Mouse (Mus musculus) heart, postnatal 10 days (tissue): Measurements from ENCODE around the gene Fkbp15. TPM values are rescaled to one million over a fixed set of nuclear protein-coding genes. Genes with fewer than 3 reads are reported as not detected.

Experiments
- DNase-seq, 2 experiments: peaks; one replicate each; pipeline ENCODE4 v3.0.0; 2021
- intact Hi-C: fragments of 180-260 bp; cut with DNase I; formaldehyde crosslinking; loops from one replicate; pipeline ENCODE4 v1.15.1; 2025
- total RNA-seq, 2 experiments: library from RNA; stranded (reverse); gene quantifications; 2 replicates each; pipeline ENCODE4 v1.2.3; 2021

The Fkbp15 gene
- total RNA-seq, 2 experiments from 2014 or later, result 25.5 to 25.8 TPM

- DNase-seq, result no peak
- intact Hi-C loops, result no loop called here
Observed at GRCm38 (mm10) chr4:62373668-62374067, 13.3 kb upstream of the Fkbp15 start.

GRCm38 (mm10) chr4:62372818-62373520 lies 12.6 kb upstream of the Fkbp15 start:
- intact Hi-C loops, result no loop called here

GRCm38 (mm10) chr4:62372410-62372809 lies 12.1 kb upstream of the Fkbp15 start:
- no peak for DNase-seq
- intact Hi-C loops, result no loop called here

More at GRCm38 (mm10) chr4:62372818-62373520, 12.6 kb upstream of the Fkbp15 start:
- DNase-seq, result no peak

GRCm38 (mm10) chr4:62369091-62369490 lies 8.7 kb upstream of the Fkbp15 start:
- intact Hi-C loops, result no loop called here
- no peak for DNase-seq

GRCm38 (mm10) chr4:62367586-62367985 lies 7.2 kb upstream of the Fkbp15 start:
- intact Hi-C loops, result no loop called here
- DNase-seq, result no peak

- intact Hi-C loops, result no loop called here
- DNase-seq, result no peak
Observed at GRCm38 (mm10) chr4:62366291-62366690, 5.9 kb upstream of the Fkbp15 start.

GRCm38 (mm10) chr4:62364299-62364698 lies 4.0 kb upstream of the Fkbp15 start:
- intact Hi-C loops, result loop anchor here (5.0 kb wide), 1 partner anchor 153 kb away; the partner anchor contains the start of gene Alad

GRCm38 (mm10) chr4:62362437-62362836 lies 2.1 kb upstream of the Fkbp15 start:
- no peak for DNase-seq
- intact Hi-C loops, result loop anchor here (5.0 kb wide), 1 partner anchor 155 kb away; the partner anchor contains the start of gene Alad

More at GRCm38 (mm10) chr4:62364299-62364698, 4.0 kb upstream of the Fkbp15 start:
- DNase-seq, result no peak

GRCm38 (mm10) chr4:62361997-62362396 lies 1.6 kb upstream of the Fkbp15 start:
- intact Hi-C loops, result loop anchor here (2.0 to 5.0 kb wide), 2 partner anchors 45 to 155 kb away; partner anchors contain the start of gene Alad
- no peak for DNase-seq

GRCm38 (mm10) chr4:62361571-62361970 lies 1.2 kb upstream of the Fkbp15 start:
- intact Hi-C loops, result loop anchor here (2.0 to 5.0 kb wide), 2 partner anchors 45 to 156 kb away; partner anchors contain the start of gene Alad

GRCm38 (mm10) chr4:62360805-62361455 lies 582 bp upstream of the Fkbp15 start:
- intact Hi-C loops, result loop anchor here (2.0 to 5.0 kb wide), 2 partner anchors 46 to 156 kb away; partner anchors contain the start of gene Alad
- peak in 1 of 2 experiments; percentile 34 for DNase-seq

More at GRCm38 (mm10) chr4:62361571-62361970, 1.2 kb upstream of the Fkbp15 start:
- no peak for DNase-seq

- intact Hi-C loops, result no loop called here
Observed at GRCm38 (mm10) chr4:62359256-62359775, 1.0 kb downstream of the Fkbp15 start.

GRCm38 (mm10) chr4:62357631-62358148 lies 2.7 kb downstream of the Fkbp15 start:
- intact Hi-C loops, result no loop called here
- no peak for DNase-seq

More at GRCm38 (mm10) chr4:62359256-62359775, 1.0 kb downstream of the Fkbp15 start:
- DNase-seq, result no peak

- DNase-seq, result no peak
- intact Hi-C loops, result loop anchor here (10.0 kb wide), 1 partner anchor 415 kb away; no protein-coding TSS in a partner anchor
Observed at GRCm38 (mm10) chr4:62349371-62349770, 11.0 kb downstream of the Fkbp15 start.

GRCm38 (mm10) chr4:62348329-62348705 lies 12.0 kb downstream of the Fkbp15 start:
- intact Hi-C loops, result loop anchor here (10.0 kb wide), 1 partner anchor 416 kb away; no protein-coding TSS in a partner anchor
- DNase-seq, result no peak

- peak; percentile 27 to 48 for DNase-seq
- intact Hi-C loops, result loop anchor here (2.0 to 10.0 kb wide), 2 partner anchors 159 to 417 kb away; no protein-coding TSS in a partner anchor
Observed at GRCm38 (mm10) chr4:62347605-62348328, 12.6 kb downstream of the Fkbp15 start.

- no peak for DNase-seq
- intact Hi-C loops, result loop anchor here (2.0 to 10.0 kb wide), 3 partner anchors 59 to 419 kb away; no protein-coding TSS in a partner anchor
Observed at GRCm38 (mm10) chr4:62345827-62346226, 14.5 kb downstream of the Fkbp15 start.

- peak in 1 of 2 experiments; percentile 48 for DNase-seq
- intact Hi-C loops, result loop anchor here (2.0 to 10.0 kb wide), 2 partner anchors 61 to 421 kb away; no protein-coding TSS in a partner anchor
Observed at GRCm38 (mm10) chr4:62344000-62344399, 16.3 kb downstream of the Fkbp15 start.

- DNase-seq, result no peak
- intact Hi-C loops, result no loop called here
Observed at GRCm38 (mm10) chr4:62338536-62338935, 21.8 kb downstream of the Fkbp15 start.

GRCm38 (mm10) chr4:62331977-62332376 lies 28.4 kb downstream of the Fkbp15 start:
- DNase-seq, result no peak
- intact Hi-C loops, result no loop called here
